Mouse (Mus musculus): ENCODE measurements around the gene Ptges3l. TPM values are rescaled to one million over a fixed set of nuclear protein-coding genes. Genes with fewer than 3 reads are reported as not detected.
"Not testable (repeated sequence)": the region's sequence is repeated elsewhere in the genome, so short reads cannot be mapped to it uniquely, and the experiment has no call there.

Ptges3l gene
- polyA plus RNA-seq (2021): 28.1 TPM

- peak; percentile 65 for DNase-seq (ENCODE audit: low read depth, low spot score)
- POLR2A ChIA-PET: interaction anchor here (1.0 to 1.5 kb wide), 2 partner anchors 9 to 19 kb away, joined by 3 to 6 read pairs; no protein-coding TSS in a partner anchor
- ATAC-seq: peak; percentile 86
- no peaks in the 10 kb centered on the region for H3K27me3 ChIP-seq
- no peak for TF ChIP-seq CTCF (IDR thresholded peaks at IDR 0.05)
- CTCF ChIA-PET: interaction anchor here (1.0 kb wide), 1 partner anchor 17 kb away, joined by 3 read pairs; the partner anchor contains the start of gene Rpl27
- in situ Hi-C loops (cut with MboI; ENCODE audit: low pct_unique_long_range_greater_than_20kb): no loop called here
Observed at GRCm38 (mm10) chr11:101424925-101425813, at the start of gene Ptges3l, which contains the start of gene Rundc1. Ptges3l (minus strand) TSS chr11:101425333. Rundc1 (plus strand) TSS chr11:101425085.

- ATAC-seq: no peak
- TF ChIP-seq CTCF (IDR thresholded peaks at IDR 0.05): no peak
- in situ Hi-C loops (cut with MboI; ENCODE audit: low pct_unique_long_range_greater_than_20kb): no loop called here
- CTCF ChIA-PET: no interaction called here
- POLR2A ChIA-PET: no interaction called here
- no peaks in the 10 kb centered on the region for H3K27me3 ChIP-seq
- no peak for DNase-seq (ENCODE audit: low read depth, low spot score)
Observed at GRCm38 (mm10) chr11:101474298-101474697, 49.2 kb upstream of the Ptges3l start.

- ATAC-seq; in situ Hi-C loops (cut with MboI; ENCODE audit: low pct_unique_long_range_greater_than_20kb); DNase-seq (ENCODE audit: low read depth, low spot score); CTCF ChIA-PET; H3K27me3 ChIP-seq: not testable (repeated sequence)
- POLR2A ChIA-PET: interaction anchor here (0.7 kb wide), 1 partner anchor 43 kb away, joined by 3 read pairs; no protein-coding TSS in a partner anchor
Observed at GRCm38 (mm10) chr11:101473686-101474085, 48.6 kb upstream of the Ptges3l start.

GRCm38 (mm10) chr11:101472336-101472735 lies 47.2 kb upstream of the Ptges3l start:
- in situ Hi-C loops (cut with MboI; ENCODE audit: low pct_unique_long_range_greater_than_20kb): no loop called here
- no peak for ATAC-seq

GRCm38 (mm10) chr11:101471926-101472325 lies 46.8 kb upstream of the Ptges3l start:
- no peaks in the 10 kb centered on the region for H3K27me3 ChIP-seq
- ChIA-PET CTCF (no interaction called here), POLR2A (interaction anchor here (0.6 kb wide), 1 partner anchor 81 kb away, joined by 3 read pairs; no protein-coding TSS in a partner anchor)
- DNase-seq (ENCODE audit: low read depth, low spot score) (no peak), ATAC-seq (no peak)
- in situ Hi-C loops (cut with MboI; ENCODE audit: low pct_unique_long_range_greater_than_20kb): no loop called here
- TF ChIP-seq CTCF (IDR thresholded peaks at IDR 0.05): no peak

More at GRCm38 (mm10) chr11:101472336-101472735, 47.2 kb upstream of the Ptges3l start:
- ChIA-PET CTCF (no interaction called here), POLR2A (interaction anchor here (0.6 kb wide), 1 partner anchor 82 kb away, joined by 3 read pairs; no protein-coding TSS in a partner anchor)
- TF ChIP-seq CTCF (IDR thresholded peaks at IDR 0.05): no peak
- no peak for DNase-seq (ENCODE audit: low read depth, low spot score)
- no peaks in the 10 kb centered on the region for H3K27me3 ChIP-seq

- H3K27me3 ChIP-seq: no peaks in the 10 kb centered on the region
- CTCF ChIA-PET: no interaction called here
- in situ Hi-C loops (cut with MboI; ENCODE audit: low pct_unique_long_range_greater_than_20kb): no loop called here
- DNase-seq (ENCODE audit: low read depth, low spot score) (no peak), ATAC-seq (no peak)
- TF ChIP-seq CTCF (IDR thresholded peaks at IDR 0.05): no peak
- POLR2A ChIA-PET: interaction anchor here (0.8 kb wide), 1 partner anchor 14 kb away, joined by 3 read pairs; no protein-coding TSS in a partner anchor
Observed at GRCm38 (mm10) chr11:101470206-101470605, 45.1 kb upstream of the Ptges3l start.

- H3K27me3 ChIP-seq: no peaks in the 10 kb centered on the region
- ATAC-seq: no peak
- in situ Hi-C loops (cut with MboI; ENCODE audit: low pct_unique_long_range_greater_than_20kb): loop anchor here (5.0 kb wide), 1 partner anchor 93 kb away; no protein-coding TSS in a partner anchor
- TF ChIP-seq CTCF (IDR thresholded peaks at IDR 0.05): no peak
- POLR2A ChIA-PET: interaction anchor here (0.6 to 0.9 kb wide), 3 partner anchors 9 to 124 kb away, joined by 3 to 4 read pairs (median 3); no protein-coding TSS in a partner anchor
- no peak for DNase-seq (ENCODE audit: low read depth, low spot score)
- CTCF ChIA-PET: interaction anchor here (1.3 kb wide), 1 partner anchor 47 kb away, joined by 3 read pairs; no protein-coding TSS in a partner anchor
Observed at GRCm38 (mm10) chr11:101469155-101469554, 44.0 kb upstream of the Ptges3l start.

GRCm38 (mm10) chr11:101468731-101469130 lies 43.6 kb upstream of the Ptges3l start:
- ATAC-seq (no peak), DNase-seq (ENCODE audit: low read depth, low spot score) (no peak)
- ChIA-PET CTCF (interaction anchor here (1.3 kb wide), 1 partner anchor 47 kb away, joined by 3 read pairs; no protein-coding TSS in a partner anchor), POLR2A (interaction anchor here (0.6 to 0.9 kb wide), 3 partner anchors 9 to 125 kb away, joined by 3 to 4 read pairs (median 3); no protein-coding TSS in a partner anchor)
- TF ChIP-seq CTCF (IDR thresholded peaks at IDR 0.05): no peak
- in situ Hi-C loops (cut with MboI; ENCODE audit: low pct_unique_long_range_greater_than_20kb): loop anchor here (5.0 kb wide), 1 partner anchor 94 kb away; no protein-coding TSS in a partner anchor
- no peaks in the 10 kb centered on the region for H3K27me3 ChIP-seq

- ChIA-PET CTCF (interaction anchor here (1.3 to 1.8 kb wide), 2 partner anchors 48 to 94 kb away, joined by 3 to 10 read pairs; no protein-coding TSS in a partner anchor), POLR2A (interaction anchor here (0.6 to 1.6 kb wide), 5 partner anchors 10 to 134 kb away, joined by 3 to 5 read pairs (median 4); no protein-coding TSS in a partner anchor)
- in situ Hi-C loops (cut with MboI; ENCODE audit: low pct_unique_long_range_greater_than_20kb): loop anchor here (5.0 kb wide), 1 partner anchor 94 kb away; no protein-coding TSS in a partner anchor
- H3K27me3 ChIP-seq: no peaks in the 10 kb centered on the region
- ATAC-seq (no peak), DNase-seq (ENCODE audit: low read depth, low spot score) (no peak)
- TF ChIP-seq CTCF (IDR thresholded peaks at IDR 0.05): no peak
Observed at GRCm38 (mm10) chr11:101468263-101468688, 43.1 kb upstream of the Ptges3l start.
